Mouse (Mus musculus) limb, embryonic 14.5 days (tissue): ENCODE measurements at regions not wholly inside any gene's neighbourhood (a gene's known extent, or its start where the extent isn't known, plus 50 kb on each side); places are given as distances from the start of the nearest gene placed in this dataset.

Experiments
- ATAC-seq: fragments of 200-750 bp; cut with Nextera tagmentation; 2 replicates; pipeline ENCODE4 v1.8.0; 2017; ENCODE audit warnings: low read depth, moderate number of reproducible peaks, moderate TSS enrichment; ENCODE audit not compliant: low FRiP score
- DNase-seq: peaks from one replicate; pipeline ENCODE4 v3.0.0-alpha.2; 2015; ENCODE audit warnings: low spot score
- H3K27ac ChIP-seq: fragments of 300-500 bp; sonication (generic); replicated peaks from 2 replicates; pipeline ENCODE4 v1.5.1; 2014; ENCODE audit warnings: low read depth, mild to moderate bottlenecking, low read length, moderate library complexity, mixed read lengths
- H3K27me3 ChIP-seq: fragments of 300-500 bp; sonication (generic); 2 replicates; pipeline ENCODE4 v1.6.1; 2014; ENCODE audit warnings: low read length, mixed read lengths; ENCODE audit not compliant: control insufficient read depth, insufficient read depth
- H3K36me3 ChIP-seq: fragments of 300-500 bp; sonication (generic); 2 replicates; pipeline ENCODE4 v1.6.1; 2014; ENCODE audit warnings: mild to moderate bottlenecking, low read length, moderate library complexity, mixed read lengths; ENCODE audit not compliant: control insufficient read depth, insufficient read depth
- H3K4me1 ChIP-seq: fragments of 300-500 bp; sonication (generic); 2 replicates; pipeline ENCODE4 v1.6.1; 2014; ENCODE audit warnings: antibody characterized with exemption, low read length, mixed read lengths; ENCODE audit not compliant: control insufficient read depth, insufficient read depth
- H3K4me2 ChIP-seq: fragments of 300-500 bp; sonication (generic); replicated peaks from 2 replicates; pipeline ENCODE4 v1.6.1; 2014; ENCODE audit warnings: low read depth, mild to moderate bottlenecking, low read length, moderate library complexity; ENCODE audit not compliant: severe bottlenecking
- H3K4me3 ChIP-seq: fragments of 300-500 bp; sonication (generic); replicated peaks from 2 replicates; pipeline ENCODE4 v1.5.1; 2014; ENCODE audit warnings: low read length
- H3K9ac ChIP-seq: fragments of 300-500 bp; sonication (generic); 2 replicates; pipeline ENCODE4 v1.6.1; 2014; ENCODE audit warnings: mild to moderate bottlenecking, low read depth, low read length, moderate library complexity; ENCODE audit not compliant: severe bottlenecking
- H3K9me3 ChIP-seq: fragments of 300-500 bp; sonication (generic); 2 replicates; pipeline ENCODE4 v1.6.1; 2016; ENCODE audit warnings: low read length; ENCODE audit not compliant: control insufficient read depth
- POLR2A ChIP-seq: fragments of 200-500 bp; IDR thresholded peaks from 2 replicates; pipeline ENCODE4 v1.8.0; 2012; ENCODE audit warnings: inconsistent platforms, mild to moderate bottlenecking, moderate library complexity, borderline replicate concordance; ENCODE audit not compliant: insufficient read depth, insufficient read length; ENCODE audit errors: extremely low read depth
- WGBS: fragments of 180-500 bp; shearing (Covaris S2); extraction: QIAGEN DNeasy Blood & Tissue Kit; methylation state at CpG from one replicate; pipeline ENCODE4 v1.1.7; 2014; 5-methylcytosine and 5-hydroxymethylcytosine counted together

DNA sequence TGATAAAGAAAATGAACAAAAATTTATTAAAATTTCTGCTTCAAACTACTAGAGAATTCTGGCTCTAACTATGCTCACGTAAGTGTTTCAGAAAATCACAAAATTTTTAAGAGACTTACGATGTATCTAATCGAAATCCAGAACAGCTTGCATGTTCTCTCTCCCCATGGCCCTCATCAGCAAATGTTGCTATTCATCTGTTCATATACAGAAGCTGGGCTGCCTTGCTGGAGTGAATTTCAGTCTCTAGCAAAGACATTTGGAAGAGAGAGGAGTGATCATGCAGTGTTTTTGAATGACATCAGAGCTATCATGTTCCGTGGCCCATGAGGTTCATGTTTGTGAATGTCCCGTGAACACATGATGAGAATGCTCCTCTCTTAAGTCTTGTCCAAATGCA lies 618.8 kb upstream of the Slc39a10 start:
- ATAC-seq = no peak
- Histone ChIP-seq H3K36me3 (no peaks in the 10 kb centered on the region), H3K27me3 (no peaks in the 10 kb centered on the region), H3K4me1 (no peaks in the 10 kb centered on the region), H3K4me2 (no peak overlapping the region), H3K4me3 (no peak overlapping the region), H3K9ac (no peak overlapping the region), H3K27ac (no peak overlapping the region), H3K9me3 (no peaks in the 10 kb centered on the region)
- DNase-seq = no peak
- TF ChIP-seq POLR2A = no peak
- WGBS = 88% methylated on average over 5 of the region's 5 CpGs

GRCm38 (mm10) chr1:47507801-47508200 lies 615.1 kb upstream of the Slc39a10 start:
- TF ChIP-seq POLR2A = no peak
- no peaks in the 10 kb centered on the region for H3K4me1 ChIP-seq
- ATAC-seq = no peak
- no peak overlapping the region for H3K4me3 ChIP-seq
- no peaks in the 10 kb centered on the region for H3K36me3 ChIP-seq
- H3K9me3 ChIP-seq = no peaks in the 10 kb centered on the region
- no peak overlapping the region for H3K27ac ChIP-seq
- H3K9ac ChIP-seq = no peak overlapping the region
- no peak for DNase-seq
- no peaks in the 10 kb centered on the region for H3K27me3 ChIP-seq
- no peak overlapping the region for H3K4me2 ChIP-seq

DNA sequence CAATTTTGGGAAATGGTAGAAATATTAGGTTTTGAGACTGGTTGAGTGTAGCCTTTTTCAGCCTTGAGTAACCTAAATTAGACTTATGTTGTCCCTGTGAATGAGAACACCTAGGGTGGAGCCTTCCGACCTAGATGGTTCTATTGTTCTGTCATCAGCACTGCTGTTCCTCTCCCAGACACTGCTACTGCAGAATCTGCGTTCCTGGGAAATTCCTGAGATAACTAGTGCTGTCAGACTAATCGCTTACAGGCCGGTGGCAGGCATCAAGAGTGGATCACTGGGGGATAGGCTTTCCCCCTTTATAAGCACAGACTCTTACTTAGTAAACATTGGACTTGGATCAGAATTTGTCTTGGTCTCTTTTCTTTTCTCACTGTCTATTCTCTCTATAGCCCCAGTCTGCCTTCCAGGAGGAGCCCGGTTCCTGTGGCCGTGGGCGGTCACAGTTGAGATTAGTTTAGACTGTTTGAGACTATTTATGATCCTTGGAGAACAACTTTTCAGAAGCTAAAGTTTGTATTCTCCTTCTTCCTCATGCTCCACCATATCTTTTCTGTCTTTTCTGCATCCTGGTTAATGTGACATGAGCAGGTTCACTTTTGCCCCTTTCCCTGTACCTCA lies 596.0 kb upstream of the Slc39a10 start:
- WGBS = 70% methylated on average over 7 of the region's 7 CpGs
- no peaks in the 10 kb centered on the region for H3K4me1 ChIP-seq
- H3K27ac ChIP-seq = no peak overlapping the region
- no peak overlapping the region for H3K4me3 ChIP-seq
- no peak for DNase-seq
- no peaks in the 10 kb centered on the region for H3K27me3 ChIP-seq
- TF ChIP-seq POLR2A = no peak
- H3K36me3 ChIP-seq = no peaks in the 10 kb centered on the region
- H3K4me2 ChIP-seq = no peak overlapping the region
- H3K9ac ChIP-seq = no peak overlapping the region
- H3K9me3 ChIP-seq = no peaks in the 10 kb centered on the region
- ATAC-seq = no peak

DNA sequence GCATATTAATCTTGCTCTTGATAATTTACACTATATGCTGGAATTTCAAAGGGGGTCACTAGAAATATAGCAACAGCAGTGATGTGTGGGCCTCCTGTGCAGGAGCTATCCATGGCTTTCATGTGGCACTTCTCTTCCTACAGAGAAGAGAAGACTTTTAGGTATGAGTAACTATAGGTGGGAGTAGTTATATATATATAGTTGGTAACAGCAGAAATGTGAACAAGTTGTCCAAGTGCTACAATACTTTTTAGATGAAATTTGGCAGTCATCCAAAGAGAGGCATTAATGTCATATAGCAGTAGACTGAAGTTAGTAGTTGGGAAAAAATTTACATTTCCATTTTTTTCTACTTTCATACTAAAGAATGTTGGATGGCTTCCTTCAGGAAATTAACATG lies 593.4 kb upstream of the Slc39a10 start:
- Histone ChIP-seq H3K27ac (no peak overlapping the region), H3K4me1 (no peaks in the 10 kb centered on the region), H3K9me3 (no peaks in the 10 kb centered on the region), H3K27me3 (no peaks in the 10 kb centered on the region), H3K4me2 (no peak overlapping the region), H3K36me3 (no peaks in the 10 kb centered on the region), H3K4me3 (no peak overlapping the region), H3K9ac (no peak overlapping the region)
- no peak for TF ChIP-seq POLR2A
- ATAC-seq (no peak), DNase-seq (peak; percentile 27)

GRCm38 (mm10) chr1:47479059-47479458 lies 586.4 kb upstream of the Slc39a10 start:
- Histone ChIP-seq H3K9ac (no peak overlapping the region), H3K4me2 (no peak overlapping the region), H3K4me3 (no peak overlapping the region), H3K4me1 (no peaks in the 10 kb centered on the region), H3K9me3 (no peaks in the 10 kb centered on the region), H3K27ac (no peak overlapping the region), H3K36me3 (no peaks in the 10 kb centered on the region), H3K27me3 (no peaks in the 10 kb centered on the region)
- whole genome bisulfite sequencing = 38% methylated on average over 1 of the region's 1 CpGs
- DNase-seq = no peak
- ATAC-seq = no peak
- TF ChIP-seq POLR2A = no peak
